Mouse (Mus musculus) c-Kit-positive CD71-positive TER-119-negative erythroid progenitor cells, embryonic 14.5 days (primary cell): ENCODE results near the gene Cast.
A peak's percentile ranks its signal among the peaks of the same experiment; 100 is the strongest.

Experiments used
- DNase-seq: peaks from one replicate; pipeline ENCODE4 v3.0.0-alpha.2; 2013; ENCODE audit warnings: low read depth

Cast gene

DNA sequence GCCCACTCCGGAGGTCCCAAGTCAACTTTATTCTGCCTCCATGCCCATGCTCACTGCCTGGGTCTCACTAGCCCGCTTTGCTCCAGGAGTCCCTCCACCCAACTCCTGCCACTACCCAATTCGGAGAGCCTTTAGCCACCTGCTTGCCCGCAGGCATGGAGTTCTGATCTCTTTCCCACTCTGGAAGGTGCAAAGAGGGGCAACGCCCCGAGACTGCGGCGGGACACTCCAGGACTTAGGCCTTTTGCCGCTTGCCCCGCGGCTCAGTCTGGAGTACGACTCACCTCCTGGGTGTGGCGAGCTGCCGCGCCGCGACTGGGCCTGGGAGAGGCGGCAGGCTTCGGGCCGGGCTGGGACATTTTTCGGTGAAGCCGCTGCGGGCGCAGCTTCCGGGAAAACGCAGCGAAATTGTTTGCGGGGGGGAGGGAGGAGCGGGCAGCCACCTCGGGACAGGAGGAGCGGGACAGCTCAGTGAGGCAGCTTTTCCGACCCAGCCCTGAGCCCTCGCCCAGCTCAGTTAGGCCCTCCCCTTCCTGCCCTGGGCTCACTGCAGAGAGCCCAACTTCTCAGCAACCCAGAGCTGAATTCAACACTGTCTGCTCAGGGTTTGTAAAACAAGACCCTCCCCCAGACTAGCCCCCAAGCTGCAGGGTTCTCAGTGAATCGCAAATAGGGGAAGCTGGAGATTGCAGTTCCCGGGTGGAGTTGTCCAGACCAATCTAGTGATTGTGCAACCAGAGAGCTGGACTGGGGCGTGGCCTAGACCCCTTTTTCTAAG, at the start of gene Cast:
Gene Cast, minus strand, starts transcription at position 659 of the 778 bp plus-strand sequence.
- peak; percentile 41 for DNase-seq

DNA sequence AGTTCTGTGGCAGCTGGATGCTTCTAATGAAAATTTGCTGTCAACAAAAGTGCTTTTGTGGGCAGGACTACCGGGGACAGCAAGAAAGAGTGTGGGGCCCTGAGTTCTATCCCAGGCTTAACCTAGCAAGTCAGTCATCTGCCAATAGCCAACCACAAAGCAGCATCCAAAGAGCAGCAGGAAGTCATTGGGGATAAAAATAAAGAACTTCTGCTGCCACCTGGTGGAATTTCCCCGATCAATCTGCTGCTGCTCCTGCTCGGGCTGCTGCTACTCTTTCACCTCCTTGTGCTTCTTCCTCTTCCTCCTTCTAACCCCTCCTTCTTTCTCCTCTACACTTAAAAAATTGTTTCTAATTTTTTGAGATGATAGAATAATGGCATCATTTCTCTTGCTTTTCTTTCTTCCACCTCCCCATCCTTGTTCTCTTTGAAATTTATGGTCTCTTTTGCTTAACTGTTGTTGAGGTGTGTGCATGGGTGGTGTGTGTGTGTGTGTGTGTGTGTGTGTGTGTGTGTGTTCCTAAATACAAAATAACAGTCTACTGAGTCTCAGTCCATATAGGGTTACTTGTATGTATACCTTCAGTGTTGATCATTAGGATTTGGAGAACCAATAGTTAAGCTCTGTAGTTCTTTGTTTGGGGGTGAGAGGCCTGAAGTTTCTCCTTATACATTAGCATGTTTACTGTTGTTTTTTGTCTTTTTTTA, 45.9 kb upstream of the Cast start:
- DNase-seq: peak; percentile 65

DNA sequence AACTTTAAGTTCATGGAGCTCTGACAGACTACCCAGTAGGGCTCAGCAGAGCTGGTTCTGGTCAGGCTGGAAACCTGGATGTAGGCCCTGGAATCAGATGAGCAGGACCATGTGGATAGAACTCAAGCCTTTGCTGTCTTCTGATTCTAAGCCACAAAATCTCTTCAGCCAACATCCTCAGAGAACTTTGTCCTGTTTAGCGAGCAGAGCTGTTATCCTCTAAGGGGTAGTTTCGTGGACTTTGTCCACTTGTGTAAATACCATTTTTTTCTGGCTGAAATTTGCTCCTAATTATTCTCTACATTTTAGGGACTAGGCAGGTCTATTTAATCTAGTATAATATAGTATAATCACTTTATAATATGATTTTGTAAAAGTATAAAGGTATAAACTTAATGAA, 42.2 kb upstream of the Cast start:
- DNase-seq: no peak

DNA sequence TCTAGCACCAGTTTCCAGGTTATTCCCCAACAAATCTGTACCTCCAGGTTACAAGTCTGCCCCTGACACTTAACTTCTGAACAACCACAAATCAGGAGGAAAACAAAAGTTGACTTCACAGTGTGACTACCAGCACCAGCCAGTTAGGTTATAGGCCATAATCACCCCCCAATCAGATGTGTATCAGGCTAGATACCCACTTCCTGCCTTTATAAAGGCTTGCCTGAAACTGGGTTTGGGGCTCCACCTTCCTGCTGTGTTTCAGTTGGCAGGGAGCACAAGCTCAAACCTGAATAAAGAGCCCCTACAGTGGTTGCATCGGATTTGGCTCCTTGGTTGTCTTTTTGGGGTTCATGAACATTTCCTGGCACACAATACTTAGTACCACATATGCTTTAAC, 37.3 kb upstream of the Cast start:
- DNase-seq: no peak

DNA sequence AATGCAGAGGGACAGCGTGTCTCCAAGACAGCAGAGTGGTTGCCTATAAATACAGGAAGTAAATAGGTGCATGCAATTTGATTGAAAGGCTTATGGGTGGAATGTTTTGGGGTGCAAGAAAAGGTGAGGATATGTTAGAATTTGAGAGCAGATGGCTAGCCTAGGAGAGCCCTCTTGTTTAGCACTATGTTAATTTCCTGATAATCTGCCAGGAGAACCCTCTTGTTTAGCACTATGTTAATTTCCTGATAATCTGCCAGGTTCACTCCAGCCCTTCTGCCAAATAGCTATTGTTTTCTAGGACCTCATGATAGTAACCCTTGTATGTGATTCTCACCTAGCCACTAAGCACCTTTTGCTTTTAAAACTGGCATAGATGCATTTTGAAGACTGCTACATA, 25.9 kb upstream of the Cast start:
- DNase-seq: no peak

DNA sequence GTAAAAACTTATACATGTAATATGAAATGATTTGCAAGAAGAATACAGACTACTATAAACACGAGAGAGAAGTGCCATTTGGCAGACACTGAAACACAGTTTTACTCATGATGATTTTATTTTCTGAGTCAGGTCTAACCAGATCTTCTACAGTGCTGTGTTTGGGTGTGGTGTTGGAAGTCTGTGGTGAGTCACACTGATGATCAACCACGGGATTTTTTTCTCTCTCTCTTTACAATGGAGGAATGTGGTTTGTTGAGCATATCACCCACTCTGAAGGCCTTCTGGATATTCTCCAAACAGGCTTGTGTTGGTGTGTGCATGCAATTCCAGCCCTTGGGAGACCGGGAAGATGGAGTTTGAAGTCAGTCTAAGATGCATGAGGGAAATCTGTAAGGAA, 13.5 kb upstream of the Cast start:
- DNase-seq: no peak

DNA sequence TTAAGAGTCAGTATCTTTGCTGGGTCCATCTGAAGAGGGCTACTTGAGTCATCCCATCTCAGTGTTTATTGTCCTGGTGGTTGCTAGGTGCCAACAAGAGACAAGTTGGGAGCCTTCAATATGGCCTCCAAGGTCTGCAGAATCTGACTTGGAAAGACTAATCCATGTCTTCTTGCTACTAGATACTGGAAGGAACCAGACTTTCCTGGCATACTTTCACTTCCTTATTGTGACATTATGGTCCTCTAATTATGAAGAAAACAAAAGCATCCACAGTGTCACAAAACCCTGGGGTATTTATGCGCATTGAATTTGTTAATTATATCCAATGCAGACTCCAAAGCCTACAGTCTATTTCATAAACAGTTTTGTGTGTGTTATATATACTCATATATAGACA, 7.1 kb upstream of the Cast start:
- DNase-seq: no peak

DNA sequence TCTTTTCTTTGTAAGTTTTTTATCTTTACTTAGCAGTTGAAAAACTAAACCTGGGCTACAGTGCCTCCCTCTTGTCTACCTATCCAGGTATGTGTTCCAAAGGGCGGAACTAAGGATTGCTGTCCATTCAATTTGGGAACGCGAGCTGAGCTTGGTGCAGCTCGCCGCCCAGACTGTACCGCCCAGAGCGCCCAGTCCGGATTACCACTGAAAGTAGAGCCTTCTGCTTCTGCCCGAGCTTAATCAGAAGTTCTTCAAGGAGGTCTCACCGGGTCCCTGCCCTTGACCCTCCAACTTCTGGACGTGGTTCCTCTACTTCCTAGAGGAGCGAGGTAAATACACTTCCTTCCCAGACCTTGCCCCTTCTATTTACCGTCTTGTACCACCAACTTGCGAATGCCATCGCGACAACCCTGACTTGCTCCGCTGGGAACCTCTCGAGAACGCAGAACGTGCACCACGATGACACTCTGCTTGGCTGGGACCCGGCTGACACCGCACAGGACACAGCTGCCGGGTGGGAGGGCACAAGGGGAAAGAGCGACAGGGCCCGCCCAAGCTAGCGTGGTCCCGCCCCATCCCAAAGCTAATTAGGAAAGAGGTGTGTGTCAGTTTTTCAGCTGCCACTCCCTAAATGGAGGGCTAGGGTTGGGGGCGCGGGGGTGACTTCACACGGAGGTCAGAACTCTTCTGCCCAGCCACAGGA, 1.0 kb downstream of the Cast start:
- DNase-seq: peak; percentile 81

DNA sequence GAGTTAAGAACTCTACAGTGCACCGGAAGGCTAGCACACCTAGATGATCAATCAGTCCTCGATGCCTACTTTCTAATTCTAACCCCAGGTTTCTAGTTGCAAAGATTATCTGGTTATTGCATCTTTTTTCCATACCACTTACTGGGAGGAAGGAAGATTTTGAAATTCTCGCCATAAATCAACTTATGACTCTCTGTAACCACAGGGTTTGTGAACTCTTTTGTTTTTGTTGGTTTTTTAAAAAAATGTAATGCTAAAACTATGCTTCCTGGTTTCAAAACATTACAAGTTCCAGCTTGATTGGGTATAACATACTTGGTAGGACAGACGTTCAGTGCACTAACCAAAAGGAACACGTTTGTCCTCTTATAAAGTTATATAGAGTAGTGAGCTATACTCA, 1.7 kb downstream of the Cast start:
- DNase-seq: no peak

DNA sequence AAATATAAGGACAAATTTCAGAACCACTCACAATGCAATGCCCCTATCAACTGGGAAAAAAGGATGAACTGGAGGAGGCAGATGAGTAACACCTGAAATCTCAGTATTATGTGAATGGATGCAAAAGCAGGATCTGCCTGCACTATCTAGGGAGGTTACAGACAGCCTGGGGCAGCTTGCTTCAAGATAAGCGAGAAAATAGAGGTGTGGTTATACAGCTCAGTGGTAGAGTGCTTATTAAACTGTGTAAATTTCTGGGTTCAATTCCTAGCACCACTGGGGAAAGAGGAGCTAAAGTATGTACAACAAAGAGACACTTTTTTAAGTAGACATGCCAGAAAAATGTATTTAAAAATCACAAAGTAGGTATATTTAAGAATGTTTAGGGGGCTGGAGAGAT, 14.2 kb downstream of the Cast start:
- DNase-seq: no peak

DNA sequence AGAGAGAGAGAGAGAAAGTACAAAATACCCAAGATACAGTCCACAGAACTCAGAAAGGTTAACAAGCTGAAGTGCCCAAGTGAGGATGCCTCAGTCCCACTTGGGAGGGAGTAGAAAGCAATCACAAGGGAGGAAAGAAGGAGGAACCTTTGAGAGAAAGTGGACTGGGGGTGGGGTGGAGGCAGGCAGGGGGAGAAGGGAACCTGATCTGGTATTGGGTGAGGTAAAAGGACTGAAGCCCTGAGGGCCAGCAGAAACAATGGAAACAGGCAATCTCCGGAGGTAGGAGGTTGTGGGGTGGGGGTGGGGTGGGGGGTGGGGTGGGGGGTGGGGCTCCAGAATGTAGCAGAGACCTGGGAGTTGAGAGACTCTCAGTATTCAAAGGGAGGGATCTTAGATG, 20.9 kb downstream of the Cast start:
- DNase-seq: no peak

DNA sequence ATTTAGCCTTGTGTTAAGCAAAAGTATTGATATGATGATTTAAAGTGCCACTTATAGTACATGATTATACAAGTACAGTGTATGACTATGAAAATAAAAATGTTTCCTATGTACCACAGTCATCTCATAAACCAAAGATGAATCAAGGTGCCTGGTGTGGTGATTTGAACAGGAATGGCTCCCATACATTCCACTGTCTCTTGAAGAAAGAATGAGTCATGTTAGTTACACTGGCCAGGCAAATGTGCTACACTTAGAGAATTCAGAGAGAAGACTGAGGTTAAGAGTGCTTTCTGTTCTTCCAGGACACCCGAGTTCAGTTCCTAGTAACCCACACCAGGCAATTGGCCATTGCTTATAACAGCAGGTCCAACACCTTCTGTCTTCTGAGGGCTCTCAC, 36.5 kb downstream of the Cast start:
- no peak for DNase-seq

DNA sequence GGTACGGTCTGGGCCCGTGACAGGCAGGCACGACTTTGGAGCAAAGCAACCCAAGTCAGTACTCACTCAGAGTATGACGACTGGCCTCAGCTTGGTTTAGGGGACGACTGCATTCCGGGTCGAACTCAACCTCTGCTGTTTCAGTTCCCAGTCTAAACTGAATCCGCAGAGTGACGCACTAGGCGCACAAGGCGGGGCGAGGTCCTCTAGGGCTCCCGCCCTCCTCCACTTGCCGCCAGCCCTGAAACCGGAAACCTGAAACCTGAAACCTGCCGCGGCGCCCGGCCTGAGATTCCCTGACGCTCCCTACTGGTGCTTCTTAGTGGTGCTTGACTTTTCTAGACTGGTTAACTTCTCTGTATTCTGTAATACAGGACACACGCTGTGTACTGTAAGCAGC, 38.1 kb downstream of the Cast start:
- peak; percentile 93 for DNase-seq

DNA sequence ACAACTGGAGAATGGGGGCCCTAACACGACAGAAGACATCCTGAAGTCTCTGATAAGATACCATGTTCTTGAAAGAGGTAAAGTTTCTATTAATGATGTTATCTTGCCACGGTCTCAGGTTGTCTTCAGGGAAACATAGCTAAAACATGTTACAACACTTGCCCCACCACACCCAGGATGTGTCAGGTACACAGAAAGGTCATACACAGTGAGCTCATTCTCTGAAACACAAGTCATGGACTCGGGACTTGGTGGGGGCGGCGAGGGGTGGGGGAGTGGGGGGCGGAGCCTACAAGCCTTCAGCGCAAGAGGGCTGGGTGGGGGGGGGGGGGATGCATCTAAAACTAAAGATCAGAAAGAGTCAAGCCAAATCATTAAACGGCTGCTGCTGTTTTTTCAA, 38.7 kb downstream of the Cast start:
- DNase-seq: peak; percentile 53

DNA sequence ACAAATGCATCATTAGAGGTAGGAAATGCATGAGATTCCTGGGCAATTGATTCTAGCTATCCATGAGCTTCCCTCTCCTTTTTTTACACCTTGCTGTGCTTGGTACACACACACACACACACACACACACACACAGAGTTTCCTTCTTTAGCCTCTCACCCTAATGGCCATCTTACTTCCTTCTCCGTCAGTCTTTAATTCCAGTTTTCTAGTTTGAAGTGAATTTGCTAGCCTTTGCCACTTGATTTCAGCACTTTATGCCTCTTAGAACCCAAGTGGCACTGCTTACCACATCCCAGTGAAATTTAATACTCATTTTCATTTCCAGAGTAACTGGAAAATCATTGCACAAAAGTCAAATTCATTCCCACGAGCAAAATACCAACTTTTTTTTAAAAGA, 41.4 kb downstream of the Cast start:
- DNase-seq: no peak

DNA sequence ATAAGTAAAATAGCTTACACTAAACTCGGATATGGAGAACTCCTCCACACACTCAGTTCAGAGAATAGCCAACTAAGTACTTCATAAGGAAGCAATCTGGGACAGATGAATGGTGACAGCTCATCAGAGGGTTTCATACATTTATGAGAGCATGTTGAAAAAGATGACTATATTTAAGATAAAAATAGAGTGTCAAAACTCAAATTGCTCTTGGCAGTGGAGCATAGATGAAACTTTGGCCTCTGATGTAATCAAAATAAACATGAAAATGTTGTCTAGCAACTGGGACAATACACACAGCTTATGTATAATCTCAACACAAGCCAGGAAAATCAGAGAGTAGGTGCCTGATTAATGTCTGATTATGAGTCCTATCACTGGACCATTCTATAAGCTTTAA, 45.9 kb downstream of the Cast start:
- DNase-seq: no peak

DNA sequence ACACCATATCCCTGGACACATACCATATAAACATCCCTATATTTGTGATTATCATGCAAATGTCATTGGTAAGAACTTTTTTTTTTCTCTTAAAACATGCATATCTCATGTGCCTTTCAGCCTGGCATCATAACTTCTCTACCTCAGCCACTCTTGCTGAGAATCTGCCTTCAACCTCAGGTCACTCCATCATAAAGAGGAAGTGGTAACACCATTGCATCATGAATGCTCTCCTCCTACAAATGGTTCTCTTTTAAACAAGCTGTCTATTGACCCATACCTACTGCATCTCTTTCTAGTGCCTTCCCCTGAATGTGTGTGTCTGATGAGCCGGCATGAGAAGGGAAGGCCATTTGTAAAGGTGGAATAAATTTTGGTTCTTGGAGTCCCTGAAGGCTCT, 49.5 kb downstream of the Cast start:
- DNase-seq: no peak

DNA sequence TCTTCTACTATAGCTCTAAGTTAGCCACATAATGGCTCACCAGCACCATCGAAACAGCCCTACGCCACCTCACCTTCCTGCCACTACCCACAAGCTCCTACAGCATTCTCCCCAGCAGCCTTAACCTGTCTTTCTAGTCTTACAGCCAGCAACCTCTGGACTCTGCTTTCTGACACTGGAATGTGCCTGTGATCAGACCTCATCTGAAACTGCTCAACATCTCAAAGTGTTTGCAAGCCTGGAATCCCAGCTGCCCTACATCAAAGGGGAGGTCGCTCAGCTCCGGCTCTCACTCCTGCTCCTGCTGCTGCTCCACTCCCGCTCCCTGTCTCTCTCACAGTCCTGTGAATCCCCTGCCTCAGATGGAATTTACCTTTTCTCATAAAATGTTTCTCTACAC, 65.4 kb downstream of the Cast start:
- DNase-seq: no peak

DNA sequence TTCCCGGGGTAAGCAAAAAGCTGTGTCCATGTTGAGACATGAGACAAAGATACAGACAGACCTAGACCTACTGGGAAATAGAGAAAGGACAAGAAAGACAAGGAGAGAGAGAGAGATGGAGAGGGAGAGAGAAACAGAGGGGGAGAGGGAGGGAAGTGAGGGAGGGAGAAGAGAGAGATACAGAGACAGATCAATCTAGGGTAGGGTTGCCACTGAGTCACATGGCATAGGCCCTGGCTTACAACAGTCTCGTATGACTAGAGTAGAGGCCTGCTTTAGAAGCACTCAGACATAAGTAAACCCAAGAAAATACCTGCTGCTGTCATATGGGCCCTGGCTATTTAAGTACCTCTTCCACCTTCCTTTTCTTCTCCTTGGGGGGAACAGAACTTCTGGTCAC, 72.2 kb downstream of the Cast start:
- DNase-seq: no peak

DNA sequence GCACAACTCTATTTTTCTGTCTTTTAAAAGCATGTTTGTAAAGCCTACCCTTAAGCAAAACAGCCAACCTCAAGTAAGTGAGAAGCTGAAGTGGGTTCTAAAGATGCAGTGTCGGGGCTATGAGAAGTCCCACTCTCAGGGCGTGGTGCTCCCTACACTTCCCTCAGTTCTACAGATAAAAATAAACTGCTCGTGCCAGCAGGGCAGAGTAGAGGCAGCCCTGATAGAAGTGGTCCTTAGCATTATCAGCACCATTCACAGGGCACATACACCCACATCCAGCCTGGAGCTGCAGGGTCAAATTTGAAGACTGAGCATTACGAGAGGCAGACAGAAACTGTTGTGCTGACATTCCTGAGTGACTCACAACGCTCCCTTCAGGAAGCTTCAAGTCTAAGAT, 72.8 kb downstream of the Cast start:
- peak; percentile 63 for DNase-seq

DNA sequence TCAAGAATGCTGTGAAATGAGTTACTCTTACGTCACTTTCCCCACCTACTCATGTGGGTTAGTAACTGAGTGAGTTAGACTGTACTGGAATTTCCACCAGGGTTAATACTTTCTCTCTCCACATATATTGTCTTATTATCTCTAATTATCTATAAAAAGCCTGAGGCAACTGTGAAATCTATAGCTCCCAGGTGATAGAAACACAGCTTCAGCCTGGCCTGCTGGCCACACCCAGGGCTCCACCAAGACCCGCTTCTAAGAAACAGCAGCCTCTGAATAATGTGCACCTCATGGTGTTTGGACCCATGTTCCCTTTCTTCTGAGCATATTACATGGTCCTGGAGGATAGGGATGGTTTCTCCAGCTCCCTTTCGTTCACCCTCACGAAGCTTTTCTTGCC, 74.9 kb downstream of the Cast start:
- DNase-seq: peak; percentile 54

DNA sequence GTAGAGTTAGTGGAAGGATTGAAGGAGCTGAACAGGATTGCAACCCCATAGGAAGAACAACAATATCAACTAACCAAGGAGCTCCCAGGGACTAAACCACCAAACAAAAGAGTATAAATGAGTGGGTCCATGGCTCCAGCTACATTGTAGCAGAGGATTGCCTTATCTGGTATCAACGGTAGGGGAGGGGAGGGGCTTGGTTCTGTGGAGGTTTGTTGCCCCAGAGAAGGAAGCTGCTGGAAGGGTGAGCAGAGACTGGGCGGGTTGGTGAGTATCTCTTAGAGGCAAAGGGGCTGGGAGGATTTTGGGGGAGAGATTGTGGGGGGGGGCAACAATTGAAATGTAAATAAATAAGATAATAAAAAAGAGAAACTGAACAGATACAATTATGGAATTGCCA, 89.6 kb downstream of the Cast start:
- DNase-seq: no peak

DNA sequence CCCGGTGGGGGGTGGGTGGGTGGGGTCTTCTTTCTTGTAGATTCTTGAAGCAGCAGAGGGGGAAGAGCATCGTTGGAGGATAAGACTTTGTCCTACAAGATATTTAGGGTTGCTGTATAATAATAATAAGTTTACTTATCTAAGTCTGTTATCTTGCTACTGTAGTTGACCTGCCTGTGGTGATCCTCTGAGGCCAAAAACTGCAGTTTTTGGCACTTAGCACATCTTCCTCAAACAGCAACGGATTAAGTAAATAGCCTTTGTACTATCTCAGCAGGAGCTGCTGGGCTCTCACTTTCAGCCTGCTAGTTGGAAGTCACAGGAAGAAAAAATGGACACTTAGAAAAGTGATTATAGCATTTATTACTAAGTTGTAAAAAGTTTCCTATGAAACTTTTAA, 112.4 kb downstream of the Cast start:
- no peak for DNase-seq
